Mouse (Mus musculus): ENCODE data around the gene Sipa1l2. TPM values are rescaled to one million over a fixed set of nuclear protein-coding genes. Genes with fewer than 3 reads are reported as not detected.

Sipa1l2 gene
- total RNA-seq, 2 experiments from 2014 or later = 62.3 to 68.6 TPM

DNA sequence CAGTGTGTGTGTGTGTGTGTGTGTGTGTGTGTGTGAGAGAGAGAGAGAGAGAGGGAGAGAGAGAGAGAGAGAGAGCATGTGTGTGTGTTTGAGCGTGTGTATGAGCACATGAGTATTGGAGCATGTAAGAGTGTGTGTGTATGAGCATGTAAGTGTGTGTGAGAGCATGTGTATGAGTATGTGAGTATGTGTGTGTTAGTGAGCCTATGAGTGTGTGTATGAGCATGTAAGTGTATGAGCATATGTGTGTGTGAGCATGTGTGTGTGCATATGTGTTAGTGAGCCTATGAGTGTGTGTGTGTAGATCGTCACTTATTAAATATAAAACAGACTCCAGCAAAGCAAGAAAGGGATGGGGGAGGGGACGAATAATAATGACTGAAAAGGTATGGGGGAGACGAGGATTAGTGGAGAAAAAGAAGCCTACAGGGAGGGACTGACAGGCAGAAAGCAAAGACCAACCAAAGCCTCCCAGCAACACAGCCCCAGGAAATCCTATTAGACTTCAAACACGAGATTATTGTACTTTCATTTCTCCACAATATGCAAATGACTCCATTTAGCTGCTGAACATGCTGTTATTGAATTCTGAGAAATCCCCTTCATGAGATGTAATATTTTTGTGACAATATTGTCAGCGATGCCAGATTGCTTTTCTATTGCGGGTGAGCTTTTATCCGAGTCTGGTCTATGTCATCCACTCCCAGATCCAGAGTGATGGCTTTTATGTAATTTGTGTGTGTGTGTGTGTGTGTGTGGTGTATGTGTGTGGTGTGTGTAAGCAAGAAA, 193.8 kb downstream of the Sipa1l2 start:
- peak in 1 of 2 experiments; percentile 73 for DNase-seq (ENCODE audit: low spot score in 2 of 2)

DNA sequence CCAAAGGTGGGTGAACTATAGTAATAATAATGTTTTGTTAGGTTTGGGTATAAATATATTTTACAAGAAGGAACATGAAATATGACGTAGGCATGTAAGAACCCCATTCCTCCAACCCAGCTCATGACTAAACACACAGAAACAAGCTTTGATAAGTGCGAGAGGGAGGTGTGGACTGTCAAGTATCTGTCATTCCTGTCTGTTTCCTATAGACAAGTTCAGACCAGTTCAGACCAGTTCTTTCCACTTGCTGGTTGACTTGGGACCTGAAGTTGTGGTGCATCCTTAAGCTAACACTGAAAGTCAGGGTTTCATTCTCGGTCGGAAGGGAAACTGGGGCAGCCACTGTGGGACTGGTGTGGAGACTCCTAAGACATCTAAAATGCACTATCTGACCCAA, 197.0 kb downstream of the Sipa1l2 start:
- no peak for DNase-seq (ENCODE audit: low spot score in 2 of 2)

- no peak for DNase-seq (ENCODE audit: low spot score in 2 of 2)
Measured at GRCm38 (mm10) chr8:125369491-125370236, 199.9 kb downstream of the Sipa1l2 start.

- no peak for DNase-seq (ENCODE audit: low spot score in 2 of 2)
Measured at GRCm38 (mm10) chr8:125368341-125369035, 201.1 kb downstream of the Sipa1l2 start.

Other genes with a start within 250 kb of the Sipa1l2 start
- gene Map10, start 100.0 kb upstream of the Sipa1l2 start, total RNA-seq (2021) = 1 to 10 TPM; 4.9 to 5.6 TPM
- gene Ntpcr, start 160.2 kb upstream of the Sipa1l2 start, total RNA-seq (2021) = 10 to 100 TPM; 21.0 to 23.6 TPM